Mouse (Mus musculus): ENCODE data around the gene Dynlt1b. TPM values are rescaled to one million over a fixed set of nuclear protein-coding genes. Genes with fewer than 3 reads are reported as not detected.
"Not testable (repeated sequence)": the region's sequence is repeated elsewhere in the genome, so short reads cannot be mapped to it uniquely, and the experiment has no call there.

Gene Dynlt1b
- polyA plus RNA-seq, 1 experiment from 2014 or later = 1,039 TPM

- not testable (repeated sequence) for H3K9me3 ChIP-seq; ATAC-seq (ENCODE audit: low FRiP score, low read depth); H3K27ac ChIP-seq (replicated peaks); H3K27me3 ChIP-seq; H3K36me3 ChIP-seq
- 65% methylated on average over 7 of the region's 7 CpGs for WGBS
- Histone ChIP-seq H3K4me1 (replicated peaks) (peaks cover 17% of the 10 kb centered on the region), H3K9ac (peak overlapping the region; percentile 57; the same call in 1 of the 2 replicates), H3K4me3 (peak overlapping the region; percentile 57), H3K4me2 (peak overlapping the region; percentile 69)
Observed at GRCm38 (mm10) chr17:6475913-6476312, 46.0 kb downstream of the Dynlt1b start.

DNA sequence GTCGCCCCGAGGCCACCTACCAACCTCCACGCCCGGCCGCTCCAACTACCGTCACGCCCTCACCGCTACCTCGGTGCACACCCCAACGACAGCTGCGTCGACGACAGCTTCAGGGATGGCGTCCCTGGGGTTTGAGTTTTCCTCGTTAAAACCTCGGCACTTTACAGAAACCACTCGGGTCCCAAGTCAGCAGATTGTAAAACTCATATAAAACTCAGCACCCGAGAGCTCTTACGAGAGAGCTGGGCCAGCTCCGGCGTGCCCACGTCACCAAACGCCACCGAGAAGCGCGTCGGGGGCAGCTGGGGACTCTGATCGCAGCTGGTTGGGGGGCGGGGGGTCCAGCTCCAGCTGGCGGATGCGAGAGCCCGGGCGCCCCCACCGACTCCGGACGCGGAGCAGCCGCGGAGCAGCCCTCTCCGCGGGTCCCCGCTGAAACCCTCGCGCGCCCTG, 46.6 kb downstream of the Dynlt1b start:
- H3K36me3 ChIP-seq, H3K9me3 ChIP-seq, H3K27me3 ChIP-seq: not testable (repeated sequence)
- H3K4me3 ChIP-seq = peak overlapping the region; percentile 57
- peak; percentile 73 for ATAC-seq (ENCODE audit: low FRiP score, low read depth)
- under 1% methylated on average over 45 of the region's 45 CpGs for WGBS
- H3K27ac ChIP-seq (replicated peaks) = peak overlapping the region; percentile 74
- H3K9ac ChIP-seq = peak overlapping the region; percentile 57
- peaks cover 17% of the 10 kb centered on the region for H3K4me1 ChIP-seq (replicated peaks)
- H3K4me2 ChIP-seq = peak overlapping the region; percentile 69

- under 1% methylated on average over 41 of the region's 42 CpGs for WGBS
- H3K4me1 ChIP-seq (replicated peaks) = peaks cover 17% of the 10 kb centered on the region
Observed at GRCm38 (mm10) chr17:6477026-6477425, 47.1 kb downstream of the Dynlt1b start.

GRCm38 (mm10) chr17:6480855-6481589, 51.1 kb downstream of the Dynlt1b start:
- not testable (repeated sequence) for ATAC-seq (ENCODE audit: low FRiP score, low read depth); H3K36me3 ChIP-seq; H3K9me3 ChIP-seq; H3K4me1 ChIP-seq (replicated peaks); H3K4me3 ChIP-seq; H3K9ac ChIP-seq; H3K27ac ChIP-seq (replicated peaks); H3K4me2 ChIP-seq; H3K27me3 ChIP-seq
- WGBS = 46% methylated on average over 4 of the region's 7 CpGs

More at GRCm38 (mm10) chr17:6477026-6477425, 47.1 kb downstream of the Dynlt1b start:
- not testable (repeated sequence) for H3K36me3 ChIP-seq, H3K27me3 ChIP-seq, H3K9me3 ChIP-seq
- H3K9ac ChIP-seq = peak overlapping the region; percentile 57
- H3K4me2 ChIP-seq = peak overlapping the region; percentile 69
- ATAC-seq (ENCODE audit: low FRiP score, low read depth) = peak; percentile 79
- peak overlapping the region; percentile 57 for H3K4me3 ChIP-seq
- peak overlapping the region; percentile 74 for H3K27ac ChIP-seq (replicated peaks)

- H3K4me1 ChIP-seq (replicated peaks); H3K36me3 ChIP-seq; H3K4me3 ChIP-seq; H3K4me2 ChIP-seq; ATAC-seq (ENCODE audit: low FRiP score, low read depth); H3K9ac ChIP-seq; H3K27me3 ChIP-seq; H3K27ac ChIP-seq (replicated peaks); H3K9me3 ChIP-seq: not testable (repeated sequence)
- 87% methylated on average over 12 of the region's 12 CpGs for WGBS
Observed at GRCm38 (mm10) chr17:6481590-6481963, 51.7 kb downstream of the Dynlt1b start.

DNA sequence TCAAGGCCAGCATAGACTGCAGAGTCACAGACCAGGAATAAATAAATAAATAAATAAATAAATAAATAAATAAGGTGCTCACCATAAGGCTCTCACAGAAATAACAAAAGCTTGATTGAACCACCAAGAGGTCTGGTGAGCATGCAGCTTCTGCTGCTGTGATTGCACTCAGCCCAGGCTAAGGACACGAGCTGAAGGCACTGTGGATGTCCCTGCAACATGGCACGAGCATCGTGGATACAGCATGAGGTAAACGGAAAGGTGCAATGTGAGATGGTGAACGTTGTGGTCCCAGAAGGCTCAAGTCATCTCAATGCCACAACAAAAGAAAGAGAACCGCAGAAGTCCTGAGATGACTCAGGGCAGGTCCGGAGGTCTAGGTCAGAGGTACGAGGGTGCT, 52.3 kb downstream of the Dynlt1b start:
- H3K4me3 ChIP-seq; H3K27me3 ChIP-seq; ATAC-seq (ENCODE audit: low FRiP score, low read depth); H3K27ac ChIP-seq (replicated peaks); H3K4me1 ChIP-seq (replicated peaks); H3K36me3 ChIP-seq; H3K4me2 ChIP-seq; H3K9me3 ChIP-seq; H3K9ac ChIP-seq: not testable (repeated sequence)
- WGBS = 88% methylated on average over 8 of the region's 8 CpGs

Other genes with a start within 250 kb of the Dynlt1b start
- 53.2 and 58.4 TPM in 2 replicates for gene Tmem181a, start 173.3 kb upstream of the Dynlt1b start, polyA plus RNA-seq (2015; fragmentation: Nextera tagmentation; extraction: Ambion mirVana)
- 50.2 and 52.7 TPM in 2 replicates for gene Dynlt1a, start 112.6 kb upstream of the Dynlt1b start, polyA plus RNA-seq (2015; fragmentation: Nextera tagmentation; extraction: Ambion mirVana)
- 56.1 and 57.3 TPM in 2 replicates for gene Dynlt1c, start 171.6 kb downstream of the Dynlt1b start, polyA plus RNA-seq (2015; fragmentation: Nextera tagmentation; extraction: Ambion mirVana)
- 242 and 269 TPM in 2 replicates for gene Dynlt1f, start 225.8 kb downstream of the Dynlt1b start, polyA plus RNA-seq (2015; fragmentation: Nextera tagmentation; extraction: Ambion mirVana)
- 1.2 and 1.5 TPM in 2 replicates for gene Sytl3, start 229.0 kb downstream of the Dynlt1b start, polyA plus RNA-seq (2015; fragmentation: Nextera tagmentation; extraction: Ambion mirVana)

Measured in hindbrain, embryonic 15.5 days (tissue).